Mouse (Mus musculus) frontal cortex, postnatal 10 days (tissue): ENCODE measurements around the gene Dnah10.
"Not testable (repeated sequence)": the region's sequence is repeated elsewhere in the genome, so short reads cannot be mapped to it uniquely, and the experiment has no call there.

Experiments
- DNase-seq, 2 experiments: peaks; one replicate each; pipeline ENCODE4 v3.0.0; 2022; ENCODE audit warnings: low spot score in 2 of 2, mixed read lengths in 1 of 2

Gene Dnah10

GRCm38 (mm10) chr5:124724997-124725396 is at the start of gene Dnah10:
TSS of gene Dnah10 (plus strand) at chr5:124725085.
- peak; percentile 13 to 44 for DNase-seq

GRCm38 (mm10) chr5:124713741-124714140 is 11.1 kb upstream of the Dnah10 start:
- no peak for DNase-seq

- no peak for DNase-seq
Observed at GRCm38 (mm10) chr5:124715135-124715534, 9.8 kb upstream of the Dnah10 start.

GRCm38 (mm10) chr5:124717969-124718368 is 6.9 kb upstream of the Dnah10 start:
- DNase-seq: no peak

- DNase-seq: no peak
Observed at GRCm38 (mm10) chr5:124718396-124718795, 6.5 kb upstream of the Dnah10 start.

- no peak for DNase-seq
Observed at GRCm38 (mm10) chr5:124723125-124723524, 1.8 kb upstream of the Dnah10 start.

DNA sequence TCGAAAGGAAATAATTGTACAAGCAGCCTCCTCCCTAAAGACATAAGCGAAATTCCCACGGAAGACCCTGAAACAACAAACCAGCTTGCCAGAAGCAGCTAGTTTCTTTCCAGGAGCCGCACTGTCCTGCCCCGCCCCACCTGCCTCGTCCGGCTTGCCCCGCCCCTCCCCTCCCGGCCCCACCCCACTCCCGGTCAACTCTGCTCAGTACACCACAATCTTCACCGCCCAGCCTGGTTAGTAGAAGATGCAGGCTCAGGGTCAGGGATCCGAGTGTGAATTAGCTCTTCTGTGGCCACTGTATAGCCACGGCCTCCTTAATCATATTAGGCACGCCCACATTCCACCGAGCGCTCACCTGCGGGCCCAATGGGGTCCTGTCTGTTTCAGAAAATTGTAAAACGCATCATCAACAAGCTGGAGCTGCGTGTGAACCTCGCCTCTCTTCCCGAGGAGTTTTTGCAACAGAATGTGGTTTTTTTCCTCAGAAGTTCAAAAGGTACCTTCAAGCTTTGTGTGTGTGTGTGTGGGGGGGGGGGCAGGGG is 4.8 kb downstream of the Dnah10 start:
- DNase-seq: no peak

DNA sequence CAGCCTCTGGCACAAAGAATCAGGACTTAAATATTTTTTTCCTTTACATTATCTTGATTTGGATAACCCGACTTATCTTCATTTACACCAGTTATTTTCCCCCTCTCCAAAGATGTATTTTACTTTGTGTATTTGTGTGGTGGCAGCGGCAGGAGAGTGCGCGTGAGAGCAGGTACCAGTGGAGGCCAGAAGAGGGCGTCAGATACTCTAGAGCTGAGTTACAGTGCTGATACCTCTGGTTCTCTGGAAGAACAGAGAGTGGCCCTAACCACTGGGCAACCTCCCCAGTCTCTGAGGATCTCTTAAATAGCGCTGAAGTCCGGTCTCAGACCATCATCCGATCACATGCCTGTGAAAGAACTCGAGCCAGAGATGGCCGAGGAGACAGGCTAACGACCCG is 9.1 kb downstream of the Dnah10 start:
- DNase-seq: no peak

- no peak for DNase-seq
Observed at GRCm38 (mm10) chr5:124741898-124742599, 17.2 kb downstream of the Dnah10 start.

DNA sequence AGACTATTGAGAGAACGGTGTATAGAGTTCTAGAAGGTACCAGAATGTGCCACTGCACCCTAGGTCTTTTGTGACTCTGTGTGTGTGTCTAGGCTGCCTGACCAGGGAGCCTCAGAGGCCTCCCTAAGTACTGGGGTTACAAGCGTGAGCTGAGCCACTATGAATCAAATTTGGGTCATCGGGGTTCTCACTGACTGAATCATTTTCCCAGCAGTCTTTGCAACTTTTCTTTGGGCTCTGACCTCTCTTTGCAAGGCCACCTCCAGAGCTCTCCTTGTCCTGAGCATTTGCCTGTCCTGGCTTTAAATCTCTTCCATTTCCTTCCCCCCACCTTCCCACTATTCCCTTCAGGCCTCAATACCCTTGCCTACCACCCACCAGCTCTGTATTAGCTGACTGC is 19.0 kb downstream of the Dnah10 start:
- no peak for DNase-seq

- no peak for DNase-seq
Observed at GRCm38 (mm10) chr5:124746220-124746619, 21.3 kb downstream of the Dnah10 start.

GRCm38 (mm10) chr5:124748296-124748695 is 23.4 kb downstream of the Dnah10 start:
- no peak for DNase-seq

DNA sequence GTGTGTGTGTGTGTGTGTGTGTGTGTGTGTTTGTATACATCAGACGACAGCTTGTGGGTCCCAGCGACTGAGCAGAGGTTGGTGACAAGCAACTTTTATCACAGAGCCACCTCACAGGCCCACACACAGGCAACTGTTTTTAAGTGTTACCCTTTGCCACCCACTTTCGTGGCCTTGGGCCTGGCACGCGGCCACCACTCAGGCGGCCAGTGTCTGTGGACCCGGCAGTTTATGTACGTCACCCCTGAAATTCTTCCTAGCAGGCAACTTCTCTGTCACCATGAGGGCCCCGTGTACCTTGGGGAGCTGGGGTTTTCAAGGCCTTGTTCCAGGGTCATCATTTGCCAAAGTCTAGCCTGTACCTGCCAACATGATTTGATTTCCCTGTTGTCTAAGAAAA is 26.8 kb downstream of the Dnah10 start:
- DNase-seq: no peak

DNA sequence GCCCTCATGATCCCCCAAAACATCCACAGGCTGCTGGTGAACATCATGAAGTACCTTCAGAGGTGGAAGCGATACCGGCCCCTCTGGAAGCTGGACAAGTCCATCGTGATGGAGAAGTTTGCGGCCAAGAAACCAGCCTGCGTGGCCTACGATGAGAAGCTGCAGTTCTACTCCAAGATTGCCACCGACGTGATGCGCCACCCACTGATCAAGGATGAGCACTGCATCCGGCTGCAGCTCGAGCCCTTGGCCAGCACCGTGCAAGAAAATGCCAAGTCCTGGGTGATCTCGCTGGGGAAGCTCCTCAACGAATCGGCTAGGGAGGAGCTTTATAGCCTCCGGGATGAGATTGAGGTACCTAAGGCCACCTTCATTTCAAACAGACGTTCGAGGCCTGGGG is 36.1 kb downstream of the Dnah10 start:
- no peak for DNase-seq

GRCm38 (mm10) chr5:124761787-124762186 is 36.9 kb downstream of the Dnah10 start:
- DNase-seq: no peak

- DNase-seq: no peak
Observed at GRCm38 (mm10) chr5:124774552-124774951, 49.7 kb downstream of the Dnah10 start.

DNA sequence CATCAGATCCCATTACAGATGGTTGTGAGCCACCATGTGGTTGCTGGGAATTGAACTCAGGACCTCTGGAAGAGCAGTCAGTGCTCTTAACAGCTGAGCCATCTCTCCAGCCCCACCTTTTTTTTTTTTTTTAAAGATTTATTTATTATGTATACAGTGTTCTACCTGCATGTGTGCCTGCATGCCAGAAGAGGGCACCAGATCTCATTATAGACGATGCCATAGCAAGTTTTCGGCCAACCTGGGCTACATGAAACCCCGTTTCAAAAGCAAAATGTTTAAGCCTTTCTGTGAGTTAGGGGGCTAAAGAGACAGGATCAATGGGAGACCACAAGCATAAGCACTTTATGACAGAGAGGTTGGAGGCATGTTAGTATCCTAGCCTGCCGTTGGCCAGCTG is 51.4 kb downstream of the Dnah10 start:
- DNase-seq: not testable (repeated sequence)

DNA sequence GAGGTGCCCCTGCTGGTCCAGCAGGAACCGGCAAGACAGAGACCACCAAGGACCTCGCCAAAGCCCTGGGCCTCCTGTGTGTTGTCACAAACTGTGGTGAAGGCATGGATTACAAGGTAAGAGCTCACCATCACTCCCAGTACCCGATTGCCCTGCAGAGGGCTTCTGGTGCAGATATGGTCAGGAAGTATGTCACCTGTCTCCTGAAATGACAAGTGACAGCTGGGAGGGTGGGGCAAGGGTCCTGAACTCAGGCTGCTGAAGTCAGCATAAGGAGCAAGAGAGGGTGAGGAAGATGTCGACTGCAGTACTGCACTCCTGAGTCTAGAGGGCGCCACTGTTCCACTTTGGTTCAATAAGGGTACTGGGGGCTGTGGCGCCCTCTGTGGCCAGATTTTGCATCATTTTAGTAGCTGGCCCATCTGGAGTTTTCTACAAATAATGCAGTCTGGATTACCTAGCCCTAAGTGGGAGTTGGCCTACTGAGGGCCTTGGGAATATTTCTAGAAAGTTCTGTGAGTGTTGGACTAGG is 52.4 kb downstream of the Dnah10 start:
- DNase-seq: peak; percentile 19 to 21

- DNase-seq: no peak
Observed at GRCm38 (mm10) chr5:124779926-124780325, 55.0 kb downstream of the Dnah10 start.

DNA sequence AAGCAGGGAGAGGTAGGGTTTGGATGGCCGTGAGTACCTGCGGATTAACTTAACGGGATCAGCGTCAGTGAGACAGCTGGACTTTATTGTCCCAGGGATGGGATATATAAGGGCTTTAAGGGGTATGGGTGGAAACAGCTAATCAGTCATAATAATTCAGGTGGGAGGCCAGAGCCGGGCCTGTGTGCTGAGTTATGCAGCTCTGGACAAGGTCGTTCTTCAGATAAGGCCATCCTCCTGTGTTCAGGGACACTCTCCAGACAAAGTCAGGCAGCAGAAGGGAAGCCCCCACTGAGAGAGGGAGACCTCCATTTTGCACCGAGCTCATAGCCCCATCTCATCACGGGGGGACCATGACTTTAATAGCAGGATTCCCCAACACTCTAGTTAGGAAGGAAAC is 56.8 kb downstream of the Dnah10 start:
- DNase-seq: no peak

- DNase-seq: no peak
Observed at GRCm38 (mm10) chr5:124785650-124786049, 60.8 kb downstream of the Dnah10 start.

GRCm38 (mm10) chr5:124792112-124792511 is 67.2 kb downstream of the Dnah10 start:
- no peak for DNase-seq

DNA sequence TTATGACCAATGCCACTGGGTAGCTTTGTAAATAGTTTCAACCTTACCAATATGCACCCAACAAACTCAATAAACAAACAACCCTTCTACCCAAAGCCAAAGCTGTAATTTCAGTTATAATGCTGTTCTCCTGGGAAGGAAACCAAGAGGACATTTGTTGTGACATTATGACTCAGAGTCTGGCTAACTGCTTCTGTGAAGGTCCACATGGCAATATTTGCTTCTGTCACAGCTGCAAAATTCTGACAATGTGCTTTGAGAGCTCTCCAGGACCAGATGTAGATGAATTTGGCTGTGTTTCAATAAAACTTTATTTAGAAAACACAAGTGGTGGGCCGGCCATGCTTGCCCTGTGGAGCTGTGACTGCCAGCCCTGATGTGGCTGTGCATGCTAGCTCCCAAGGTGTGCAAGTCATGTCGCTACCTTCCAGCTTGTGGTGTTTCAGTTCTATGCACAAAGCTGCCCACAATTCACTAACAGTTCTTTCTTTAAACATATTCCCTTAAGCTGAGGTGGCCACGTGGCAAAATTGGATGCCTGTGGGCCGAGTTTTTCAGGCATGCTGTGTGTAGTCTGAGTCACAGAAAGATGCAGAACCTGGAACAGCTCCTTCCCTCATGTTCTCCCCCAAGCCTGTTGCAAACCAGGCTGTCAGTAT is 85.0 kb downstream of the Dnah10 start:
- DNase-seq: no peak
